Mouse (Mus musculus) embryonic facial prominence, embryonic 15.5 days (tissue): ENCODE measurements at regions not wholly inside any gene's neighbourhood (a gene's known extent, or its start where the extent isn't known, plus 50 kb on each side); places are given as distances from the start of the nearest gene placed in this dataset.
"Not testable (repeated sequence)": the region's sequence is repeated elsewhere in the genome, so short reads cannot be mapped to it uniquely, and the experiment has no call there.

Source experiments
- ATAC-seq: fragments of 200-750 bp; cut with Nextera tagmentation; 2 replicates; pipeline ENCODE4 v1.8.0; 2017; ENCODE audit warnings: low read depth, moderate TSS enrichment; ENCODE audit not compliant: insufficient number of reproducible peaks, low FRiP score, low TSS enrichment
- H3K27ac ChIP-seq: fragments of 300-500 bp; sonication (generic); replicated peaks from 2 replicates; pipeline ENCODE4 v1.5.1; 2015; ENCODE audit warnings: mild to moderate bottlenecking, inconsistent platforms
- H3K27me3 ChIP-seq: fragments of 300-500 bp; sonication (generic); 2 replicates; pipeline ENCODE4 v1.6.1; 2015; ENCODE audit warnings: inconsistent platforms
- H3K36me3 ChIP-seq: fragments of 300-500 bp; sonication (generic); 2 replicates; pipeline ENCODE4 v1.6.1; 2015; ENCODE audit warnings: mild to moderate bottlenecking, inconsistent platforms
- H3K4me1 ChIP-seq: fragments of 300-500 bp; sonication (generic); 2 replicates; pipeline ENCODE4 v1.6.1; 2015; ENCODE audit warnings: inconsistent platforms
- H3K4me2 ChIP-seq: fragments of 300-500 bp; sonication (generic); replicated peaks from 2 replicates; pipeline ENCODE4 v1.6.1; 2015; ENCODE audit warnings: mild to moderate bottlenecking, inconsistent platforms
- H3K4me3 ChIP-seq: fragments of 300-500 bp; sonication (generic); replicated peaks from 2 replicates; pipeline ENCODE4 v1.5.1; 2015; ENCODE audit warnings: mild to moderate bottlenecking, inconsistent platforms
- H3K9ac ChIP-seq: fragments of 300-500 bp; sonication (generic); 2 replicates; pipeline ENCODE4 v1.6.1; 2015; ENCODE audit warnings: inconsistent platforms
- H3K9me3 ChIP-seq: fragments of 300-500 bp; sonication (generic); replicated peaks from 2 replicates; pipeline ENCODE4 v1.6.1; 2016; ENCODE audit warnings: inconsistent platforms
- WGBS: fragments of 180-500 bp; shearing (Covaris S2); methylation state at CpG from one replicate; pipeline ENCODE4 v1.1.7; 2015; 5-methylcytosine and 5-hydroxymethylcytosine counted together

DNA sequence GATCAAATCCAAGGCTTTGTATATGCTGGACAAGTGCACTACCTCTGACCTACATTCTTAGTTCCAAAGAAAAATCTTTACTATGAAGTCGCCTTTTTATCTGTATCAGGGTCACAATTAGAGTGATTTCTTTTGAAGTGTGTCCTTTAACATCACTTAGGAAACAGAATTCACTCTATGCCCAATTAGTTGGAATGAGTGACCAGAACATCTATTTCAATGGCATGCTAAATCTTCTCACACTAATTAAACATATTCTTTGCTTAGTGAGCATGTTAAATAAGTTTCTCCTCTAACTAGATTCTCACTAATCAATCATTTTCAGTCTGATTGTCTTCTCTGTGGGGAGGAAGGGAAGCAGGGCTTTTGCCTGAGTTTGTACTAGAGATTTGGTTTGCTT, 84.9 kb downstream of the Arl6ip6 start:
- H3K27me3 ChIP-seq = no peaks in the 10 kb centered on the region
- H3K9me3 ChIP-seq = no peaks in the 10 kb centered on the region
- ATAC-seq = no peak
- WGBS = 59% methylated on average over 1 of the region's 1 CpGs
- no peak overlapping the region for H3K4me3 ChIP-seq
- no peak overlapping the region for H3K27ac ChIP-seq
- H3K36me3 ChIP-seq = no peaks in the 10 kb centered on the region
- no peaks in the 10 kb centered on the region for H3K4me1 ChIP-seq
- H3K4me2 ChIP-seq = no peak overlapping the region
- H3K9ac ChIP-seq = no peak overlapping the region

DNA sequence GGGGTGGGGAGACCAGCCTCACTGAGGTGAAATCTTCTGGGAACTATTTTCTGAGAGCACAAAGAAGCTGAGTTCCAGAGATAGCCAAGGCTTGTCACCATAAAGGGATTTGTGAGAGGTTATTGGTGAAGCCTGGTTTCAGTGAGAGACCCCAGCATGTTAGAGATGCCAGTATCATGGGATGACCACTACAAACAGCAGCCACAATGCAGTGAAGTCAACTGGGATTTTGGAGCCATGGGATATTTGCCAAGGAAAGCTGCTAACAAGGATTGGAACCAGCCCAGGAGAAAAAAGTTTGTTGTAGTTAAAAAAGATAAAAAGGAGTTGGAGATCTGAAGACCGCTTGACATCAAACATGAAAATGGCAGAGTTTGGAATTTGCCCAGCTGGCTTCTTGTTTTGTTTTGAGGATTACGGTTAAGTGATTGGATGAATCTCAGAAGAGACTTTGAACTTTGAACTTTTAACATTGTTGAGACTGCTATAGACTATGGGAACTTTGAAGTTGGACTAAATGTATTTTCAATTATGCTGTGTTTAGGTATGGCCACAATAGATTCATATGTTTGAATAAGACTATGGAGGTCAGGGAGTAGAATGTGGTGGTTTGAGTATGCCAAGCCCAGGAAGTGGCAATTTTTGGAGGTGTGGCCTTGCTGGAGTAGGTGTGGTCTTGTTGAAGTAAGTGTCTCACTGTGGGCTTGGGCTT, 110.3 kb downstream of the Arl6ip6 start:
- ATAC-seq = no peak
- Histone ChIP-seq H3K4me2 (no peak overlapping the region), H3K4me3 (no peak overlapping the region), H3K9ac (no peak overlapping the region), H3K9me3 (no peaks in the 10 kb centered on the region), H3K36me3 (no peaks in the 10 kb centered on the region), H3K27me3 (no peaks in the 10 kb centered on the region), H3K27ac (no peak overlapping the region), H3K4me1 (no peaks in the 10 kb centered on the region)
- WGBS = 69% methylated on average over 2 of the region's 2 CpGs

DNA sequence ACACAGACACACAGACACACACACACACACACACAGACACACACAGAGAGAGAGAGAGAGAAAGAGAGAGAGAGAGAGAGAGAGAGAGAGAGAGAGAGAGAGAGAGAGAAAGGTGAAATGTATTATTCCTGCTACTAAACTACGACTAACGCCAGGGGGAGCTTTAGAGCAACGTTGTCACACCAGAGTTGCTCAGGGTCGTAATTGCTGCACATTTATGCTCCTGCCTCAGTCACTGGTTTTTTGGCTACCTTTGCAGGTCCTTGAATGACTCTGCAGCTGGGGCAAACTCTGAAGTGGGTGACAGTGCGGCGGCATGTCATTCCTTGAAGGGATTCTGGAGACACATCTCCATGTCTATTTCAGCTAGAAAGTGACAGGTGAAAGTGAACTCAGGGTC, 139.2 kb downstream of the Arl6ip6 start:
- Histone ChIP-seq H3K9ac (no peak overlapping the region), H3K27me3 (no peaks in the 10 kb centered on the region), H3K27ac (no peak overlapping the region), H3K9me3 (no peaks in the 10 kb centered on the region), H3K4me1 (no peaks in the 10 kb centered on the region), H3K4me2 (no peak overlapping the region), H3K4me3 (no peak overlapping the region), H3K36me3 (no peaks in the 10 kb centered on the region)
- 27% methylated on average over 6 of the region's 6 CpGs for WGBS
- ATAC-seq = no peak

- Histone ChIP-seq H3K27ac (no peak overlapping the region), H3K36me3 (no peaks in the 10 kb centered on the region), H3K9me3 (no peaks in the 10 kb centered on the region), H3K4me1 (no peaks in the 10 kb centered on the region), H3K9ac (no peak overlapping the region), H3K4me3 (no peak overlapping the region), H3K4me2 (no peak overlapping the region), H3K27me3 (no peaks in the 10 kb centered on the region)
- ATAC-seq = no peak
- 21% methylated on average over 2 of the region's 2 CpGs for WGBS
Observed at GRCm38 (mm10) chr2:53359026-53359425, 167.5 kb downstream of the Arl6ip6 start.

DNA sequence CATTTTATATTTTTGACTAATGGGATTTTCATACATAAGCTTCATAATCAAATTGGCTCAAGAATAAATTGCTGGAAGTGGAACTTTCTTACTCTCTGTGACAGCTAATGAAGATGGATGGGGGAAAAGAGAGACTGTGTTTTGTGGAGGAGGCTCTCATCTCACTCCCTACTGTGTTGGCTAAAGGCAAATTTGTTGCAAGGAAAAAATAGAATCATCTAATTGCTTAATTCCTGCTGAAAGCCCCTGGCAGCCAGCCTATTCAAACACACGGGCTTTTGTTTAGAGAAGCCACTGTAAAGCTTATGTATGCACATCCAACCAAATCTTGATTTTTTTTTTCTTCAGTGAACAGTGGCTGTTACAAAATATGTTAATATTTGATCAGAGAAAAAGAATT, 190.8 kb downstream of the Arl6ip6 start:
- Histone ChIP-seq H3K27ac (no peak overlapping the region), H3K36me3 (no peaks in the 10 kb centered on the region), H3K9ac (no peak overlapping the region), H3K4me1 (no peaks in the 10 kb centered on the region), H3K4me2 (no peak overlapping the region), H3K27me3 (no peaks in the 10 kb centered on the region), H3K4me3 (no peak overlapping the region), H3K9me3 (no peaks in the 10 kb centered on the region)
- no peak for ATAC-seq
- WGBS = 7% methylated on average over 1 of the region's 1 CpGs

DNA sequence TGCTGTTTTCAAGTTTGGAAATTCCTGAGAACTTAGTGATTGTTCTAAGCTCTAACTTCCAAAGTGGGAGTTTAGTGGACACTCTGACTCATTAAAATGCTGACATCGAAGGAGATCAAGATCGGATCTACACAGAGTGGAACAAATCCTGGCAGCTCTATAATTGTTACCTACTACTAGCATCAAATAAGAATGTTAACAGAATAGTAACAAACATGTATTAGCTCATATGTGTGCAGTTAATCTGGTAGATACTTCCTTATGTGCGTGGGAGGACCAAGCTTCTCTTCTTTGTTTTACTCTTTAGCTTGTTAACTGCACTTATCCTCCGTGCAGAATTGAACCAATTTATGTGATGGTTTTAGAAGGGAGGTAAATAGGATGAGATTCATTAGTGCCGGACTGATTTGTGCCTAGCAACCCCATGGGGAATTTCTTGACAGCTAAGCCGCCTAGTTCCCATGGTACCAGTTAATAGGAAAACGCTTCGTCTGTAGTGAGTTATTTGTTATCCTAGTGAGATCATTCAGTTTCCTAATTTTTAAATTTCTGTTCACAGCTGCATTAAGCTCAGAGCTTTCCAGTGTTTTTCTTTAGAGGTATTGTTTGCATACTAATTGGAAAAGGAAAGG, 193.1 kb downstream of the Arl6ip6 start:
- no peak overlapping the region for H3K9ac ChIP-seq
- H3K4me2 ChIP-seq = no peak overlapping the region
- H3K27me3 ChIP-seq = no peaks in the 10 kb centered on the region
- no peaks in the 10 kb centered on the region for H3K36me3 ChIP-seq
- no peaks in the 10 kb centered on the region for H3K4me1 ChIP-seq
- no peak overlapping the region for H3K4me3 ChIP-seq
- H3K9me3 ChIP-seq = no peaks in the 10 kb centered on the region
- no peak for ATAC-seq
- WGBS = 63% methylated on average over 8 of the region's 8 CpGs
- H3K27ac ChIP-seq = no peak overlapping the region

GRCm38 (mm10) chr2:53388652-53389051, 197.1 kb downstream of the Arl6ip6 start:
- ATAC-seq = no peak
- Histone ChIP-seq H3K27me3 (no peaks in the 10 kb centered on the region), H3K9ac (no peak overlapping the region), H3K9me3 (no peaks in the 10 kb centered on the region), H3K4me3 (no peak overlapping the region), H3K36me3 (no peaks in the 10 kb centered on the region), H3K4me1 (no peaks in the 10 kb centered on the region), H3K4me2 (no peak overlapping the region), H3K27ac (no peak overlapping the region)
- WGBS = 86% methylated on average over 3 of the region's 3 CpGs

DNA sequence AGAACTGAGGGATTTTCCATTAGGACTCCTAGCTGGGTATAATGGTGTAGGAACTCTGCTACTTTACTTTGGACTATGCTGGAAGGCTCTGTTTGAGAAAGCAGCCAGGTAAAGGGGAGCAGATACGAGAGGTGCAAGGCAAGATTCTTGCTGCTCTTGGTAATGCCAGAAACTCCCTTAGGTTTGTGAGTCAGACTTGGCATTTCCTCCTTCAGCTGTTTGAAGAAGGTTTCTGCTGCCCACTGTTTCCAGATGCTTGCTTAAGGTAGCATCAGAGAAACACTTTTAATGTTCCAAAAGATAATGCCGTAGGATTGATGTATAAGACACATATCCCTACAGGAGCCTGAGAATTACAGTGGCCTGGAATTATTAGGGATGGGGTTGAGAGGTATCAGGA, 222.9 kb downstream of the Arl6ip6 start:
- Histone ChIP-seq H3K27me3 (no peaks in the 10 kb centered on the region), H3K27ac (no peak overlapping the region), H3K4me3 (no peak overlapping the region), H3K4me1 (no peaks in the 10 kb centered on the region), H3K9me3 (no peaks in the 10 kb centered on the region), H3K36me3 (no peaks in the 10 kb centered on the region), H3K4me2 (no peak overlapping the region), H3K9ac (no peak overlapping the region)
- WGBS = 84% methylated on average over 2 of the region's 2 CpGs
- no peak for ATAC-seq

- H3K4me1 ChIP-seq = no peaks in the 10 kb centered on the region
- ATAC-seq = no peak
- no peak overlapping the region for H3K4me2 ChIP-seq
- 73% methylated on average over 5 of the region's 5 CpGs for WGBS
- no peaks in the 10 kb centered on the region for H3K36me3 ChIP-seq
- H3K27ac ChIP-seq = no peak overlapping the region
- no peak overlapping the region for H3K4me3 ChIP-seq
- no peaks in the 10 kb centered on the region for H3K9me3 ChIP-seq
- no peaks in the 10 kb centered on the region for H3K27me3 ChIP-seq
- H3K9ac ChIP-seq = no peak overlapping the region
Observed at GRCm38 (mm10) chr2:53437046-53437815, 245.7 kb downstream of the Arl6ip6 start.

GRCm38 (mm10) chr2:53440301-53440700, 248.8 kb downstream of the Arl6ip6 start:
- H3K9ac ChIP-seq, H3K4me1 ChIP-seq, H3K27ac ChIP-seq, H3K4me2 ChIP-seq, H3K4me3 ChIP-seq, H3K9me3 ChIP-seq, H3K27me3 ChIP-seq, ATAC-seq, H3K36me3 ChIP-seq: not testable (repeated sequence)
- WGBS = 47% methylated on average over 3 of the region's 3 CpGs

DNA sequence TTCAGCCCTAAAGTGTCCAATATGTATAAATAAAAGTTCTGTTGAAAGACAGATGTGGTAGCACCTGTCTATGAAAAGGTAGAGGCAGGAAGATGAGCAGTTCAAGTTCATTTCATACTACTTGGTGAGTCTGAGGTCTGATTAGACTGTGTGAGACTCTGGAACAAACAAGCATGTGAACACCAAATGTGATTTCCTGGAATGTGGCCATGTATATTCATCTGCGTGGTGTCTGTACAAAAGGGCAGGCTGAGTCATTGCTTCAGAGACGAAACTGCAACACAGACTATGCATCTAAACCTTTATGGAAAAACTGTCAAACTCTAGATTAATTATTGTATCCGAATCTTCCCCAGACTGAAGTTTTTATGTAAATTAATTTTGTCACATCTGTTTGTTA, 268.7 kb downstream of the Arl6ip6 start:
- ATAC-seq = no peak
- no peaks in the 10 kb centered on the region for H3K4me1 ChIP-seq
- H3K27me3 ChIP-seq = no peaks in the 10 kb centered on the region
- no peak overlapping the region for H3K27ac ChIP-seq
- no peak overlapping the region for H3K9ac ChIP-seq
- H3K4me3 ChIP-seq = no peak overlapping the region
- no peaks in the 10 kb centered on the region for H3K36me3 ChIP-seq
- H3K4me2 ChIP-seq = no peak overlapping the region
- no peaks in the 10 kb centered on the region for H3K9me3 ChIP-seq
- WGBS = 65% methylated on average over 3 of the region's 3 CpGs
